Mouse (Mus musculus): ENCODE results near the gene Pnkp.
A peak's percentile ranks its signal among the peaks of the same experiment; 100 is the strongest.
"Not testable (repeated sequence)": the region's sequence is repeated elsewhere in the genome, so short reads cannot be mapped to it uniquely, and the experiment has no call there.

Gene Pnkp

DNA sequence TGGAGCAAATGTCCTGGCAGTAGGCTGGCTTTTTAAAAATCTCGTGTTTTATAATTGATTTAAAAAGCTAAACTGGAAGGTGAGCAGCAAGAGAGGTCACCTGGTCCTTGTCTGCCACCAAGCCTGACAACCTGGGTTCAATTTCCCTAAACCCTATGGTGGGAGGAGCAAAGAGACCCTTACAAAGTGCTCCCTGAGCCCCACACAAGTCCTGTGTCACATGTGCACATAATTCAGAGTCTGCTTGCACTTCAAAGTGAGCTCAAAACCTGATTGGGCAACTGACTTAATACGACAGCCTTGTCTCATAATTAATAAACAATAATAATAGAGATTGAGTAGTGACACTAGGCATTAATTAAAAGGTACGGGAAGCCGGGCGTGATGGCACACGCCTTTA lies 13.7 kb downstream of the Pnkp start:
- no peak for DNase-seq

DNA sequence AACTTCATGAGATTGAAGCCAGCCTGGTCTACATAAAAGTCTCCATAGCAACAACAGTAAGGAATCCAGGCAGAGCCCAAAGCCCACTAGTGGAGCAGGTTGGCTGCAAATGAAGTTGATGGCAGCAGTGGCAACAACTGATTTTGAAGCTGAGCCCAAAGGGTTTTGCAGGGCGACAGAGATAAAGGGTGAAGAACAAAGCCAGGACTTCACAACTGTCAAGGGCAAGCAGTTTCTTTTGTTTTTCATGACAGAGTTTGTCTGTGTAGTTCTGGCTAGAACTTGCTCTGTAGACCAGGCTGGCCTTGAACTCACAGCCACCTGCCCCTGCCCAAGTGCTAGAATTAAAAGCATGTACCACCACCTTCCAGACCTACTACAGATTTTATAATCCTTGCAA lies 14.2 kb downstream of the Pnkp start:
- DNase-seq, result no peak

DNA sequence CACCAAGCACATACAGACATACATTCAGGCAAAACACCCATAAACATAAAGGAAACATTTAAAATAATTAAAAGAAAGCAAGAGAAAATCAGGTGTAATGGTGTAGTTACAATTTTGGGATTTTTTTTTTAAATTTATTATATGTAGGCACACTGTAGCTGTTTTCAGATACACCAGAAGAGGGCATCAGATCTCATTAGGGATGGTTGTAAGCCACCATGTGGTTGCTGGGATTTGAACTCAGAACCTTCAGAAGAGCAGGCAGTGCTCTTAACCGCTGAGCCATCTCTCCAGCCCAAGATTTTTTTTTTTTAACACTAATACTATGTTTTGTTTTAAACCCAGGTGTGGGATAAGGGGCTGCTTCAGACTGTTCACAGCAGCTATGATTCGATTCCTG lies 14.8 kb downstream of the Pnkp start:
- not testable (repeated sequence) for DNase-seq

DNA sequence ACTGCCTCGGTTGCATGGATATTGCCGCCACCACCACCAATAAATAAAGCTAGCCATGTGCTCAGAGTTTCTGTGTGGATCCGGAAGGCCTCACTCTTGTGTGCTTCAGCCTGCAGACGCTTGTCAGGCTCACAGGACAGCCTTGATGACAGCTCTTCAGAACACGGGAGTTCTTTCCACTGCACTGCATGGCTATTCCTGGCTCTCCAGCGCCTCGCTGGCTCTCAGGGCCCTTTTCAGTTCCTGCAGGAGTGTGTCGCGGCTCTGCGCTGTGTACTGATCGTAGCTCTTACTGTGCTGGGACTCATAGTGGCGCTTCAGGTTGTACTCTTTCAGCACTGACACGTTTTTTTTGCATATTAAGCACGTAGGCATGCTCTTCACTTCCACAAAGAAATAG lies 20.9 kb downstream of the Pnkp start:
- no peak for DNase-seq

DNA sequence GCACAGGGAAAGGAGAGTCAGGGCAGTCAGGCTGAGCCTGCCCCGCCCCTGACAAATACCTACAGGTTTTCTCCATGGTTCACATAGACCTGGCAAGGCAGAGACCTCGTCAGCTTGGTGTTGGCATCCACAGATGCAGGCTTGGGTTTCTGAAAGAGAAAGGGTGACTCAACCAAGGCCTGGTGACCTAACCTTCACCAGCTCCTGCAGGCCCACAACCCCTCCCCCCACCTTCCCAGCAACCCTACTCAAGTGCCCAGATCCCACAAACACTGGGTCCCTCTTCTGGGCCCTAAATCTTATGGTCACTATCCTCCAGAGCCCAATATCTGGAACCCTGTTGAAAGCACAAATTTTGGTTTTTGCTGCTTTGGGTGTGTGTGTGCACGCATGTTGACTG lies 26.1 kb downstream of the Pnkp start:
- no peak for DNase-seq

DNA sequence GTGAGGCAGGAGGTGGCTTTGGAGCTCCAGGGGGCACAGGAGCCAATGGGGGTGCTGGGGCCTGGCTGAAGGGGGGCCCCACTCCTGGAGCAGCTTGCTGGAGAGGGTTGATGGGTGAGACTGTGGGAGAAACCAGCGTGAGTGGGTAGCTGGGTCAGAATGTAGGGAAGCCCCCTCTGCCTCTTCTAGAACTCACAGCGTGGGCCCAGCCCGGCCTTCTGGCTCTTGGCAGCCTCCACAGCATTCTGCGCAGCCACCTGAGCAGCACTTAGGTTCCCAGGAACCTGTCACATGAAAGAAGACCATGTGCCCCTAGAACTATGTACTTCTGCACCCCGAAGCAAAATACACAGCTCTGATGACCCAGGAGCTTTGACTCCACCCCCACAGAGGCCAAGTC lies 27.7 kb downstream of the Pnkp start:
- no peak for DNase-seq

DNA sequence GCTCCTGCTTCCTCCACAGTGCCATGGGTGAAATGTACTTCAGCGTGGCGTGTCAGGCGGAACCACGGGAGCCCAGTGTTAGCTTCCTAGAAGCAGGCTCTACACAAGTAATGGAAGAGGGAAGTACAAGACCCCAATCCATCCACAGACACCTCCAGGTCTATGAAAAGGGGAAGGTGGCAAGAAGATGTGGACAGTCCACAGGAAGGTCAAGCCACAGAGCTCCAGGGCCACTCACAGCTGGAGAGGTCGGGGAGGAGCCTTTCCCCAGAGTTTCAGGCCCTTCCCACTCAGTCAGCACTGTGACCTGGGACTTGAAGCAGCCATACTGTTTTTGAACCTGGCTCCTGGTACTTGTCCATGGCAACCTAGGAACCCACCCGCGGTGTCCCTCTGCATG lies 30.0 kb downstream of the Pnkp start:
- no peak for DNase-seq

DNA sequence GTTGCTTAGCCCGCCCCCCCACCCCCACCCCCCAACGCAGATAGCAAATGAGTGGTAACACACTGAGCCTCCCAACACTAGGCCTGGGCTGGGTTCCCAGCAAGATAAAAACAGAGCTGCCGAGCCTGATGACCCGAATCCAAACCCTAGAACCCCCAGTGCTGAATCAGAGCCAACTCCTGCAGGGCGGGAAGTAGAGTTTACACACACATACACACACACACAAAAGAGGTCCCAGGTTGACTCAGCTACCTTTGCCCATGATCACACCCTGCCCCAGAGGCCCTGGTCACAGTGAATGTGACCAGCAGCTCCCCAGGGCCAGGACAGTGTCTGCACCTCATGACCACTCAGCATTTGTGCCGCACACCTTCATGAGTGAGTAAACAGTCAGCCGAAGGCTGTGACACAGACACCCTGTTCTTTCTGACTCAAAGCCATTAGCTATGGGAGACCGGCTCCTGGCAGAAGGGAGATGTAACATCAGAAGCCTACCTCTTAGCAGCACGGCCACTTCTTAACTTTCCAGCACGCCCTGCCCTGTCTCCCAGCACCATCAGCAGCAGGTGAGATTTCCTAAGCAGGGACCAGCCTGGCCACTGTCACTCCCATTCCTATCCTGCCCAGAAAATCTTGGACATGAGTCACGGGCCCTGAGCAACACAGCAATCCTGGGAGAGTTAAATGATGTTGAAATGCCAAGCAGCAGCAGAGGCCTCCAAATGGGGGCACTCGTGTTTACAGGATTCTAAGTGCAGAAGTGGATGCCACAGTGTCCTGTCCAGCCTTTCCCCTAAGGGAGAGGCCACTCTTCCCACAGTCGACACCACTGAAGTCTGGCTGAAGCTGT lies 31.5 kb downstream of the Pnkp start:
- no peak for DNase-seq

DNA sequence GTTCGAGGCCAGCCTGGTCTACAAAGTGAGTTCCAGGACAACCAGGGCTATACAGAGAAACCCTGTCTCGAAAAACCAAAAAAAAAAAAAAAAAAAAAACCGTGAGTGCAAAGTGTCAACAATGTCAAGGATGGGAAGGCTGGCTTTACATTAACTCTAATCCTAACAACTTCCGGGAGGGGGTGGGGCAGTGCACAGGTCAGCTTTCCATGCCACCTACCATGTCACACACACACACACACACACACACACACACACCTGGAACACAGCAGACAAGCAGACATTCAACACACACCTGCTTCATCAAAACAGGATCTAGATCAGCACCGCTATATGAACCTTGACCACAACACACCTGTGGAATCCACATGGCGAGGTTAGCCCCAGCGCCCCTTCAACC lies 33.2 kb downstream of the Pnkp start:
- DNase-seq, result no peak

DNA sequence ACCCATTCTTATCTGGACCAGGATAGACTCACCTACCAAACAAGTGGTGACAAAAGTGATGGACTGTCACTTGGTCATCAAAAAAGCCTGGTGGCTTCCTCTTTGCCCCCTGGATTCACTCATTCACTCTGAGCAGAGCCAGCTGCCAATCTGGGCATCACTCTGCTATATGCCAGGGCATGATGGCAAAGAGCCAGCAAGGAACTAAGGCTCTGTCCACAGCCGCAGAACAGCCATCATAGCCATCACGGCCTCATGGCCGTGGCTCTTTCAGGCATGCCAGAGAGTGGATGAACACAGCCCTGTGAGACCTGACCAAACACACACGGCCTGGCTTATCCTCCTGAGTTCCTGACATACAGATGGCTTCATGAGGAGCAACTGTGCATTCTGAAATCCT lies 33.8 kb downstream of the Pnkp start:
- no peak for DNase-seq

DNA sequence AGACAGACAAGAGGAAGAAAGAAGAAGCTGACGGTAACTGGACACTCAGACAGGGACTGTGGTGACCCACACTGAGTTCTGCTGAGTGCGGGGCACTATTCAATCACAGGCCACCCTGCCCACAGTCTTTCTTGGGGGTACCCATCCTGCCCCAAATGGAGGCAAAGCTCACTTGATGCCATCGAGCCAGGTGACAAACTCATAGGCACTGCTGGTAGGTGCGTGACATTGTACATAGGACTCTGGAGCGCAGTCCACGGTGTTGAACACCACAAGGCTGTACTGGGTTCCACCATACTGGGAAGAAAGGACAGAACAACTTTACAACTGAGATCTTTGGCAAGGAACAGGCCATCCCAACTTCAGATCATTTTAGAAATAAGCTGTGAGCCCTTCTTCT lies 34.7 kb downstream of the Pnkp start:
- DNase-seq, result no peak

DNA sequence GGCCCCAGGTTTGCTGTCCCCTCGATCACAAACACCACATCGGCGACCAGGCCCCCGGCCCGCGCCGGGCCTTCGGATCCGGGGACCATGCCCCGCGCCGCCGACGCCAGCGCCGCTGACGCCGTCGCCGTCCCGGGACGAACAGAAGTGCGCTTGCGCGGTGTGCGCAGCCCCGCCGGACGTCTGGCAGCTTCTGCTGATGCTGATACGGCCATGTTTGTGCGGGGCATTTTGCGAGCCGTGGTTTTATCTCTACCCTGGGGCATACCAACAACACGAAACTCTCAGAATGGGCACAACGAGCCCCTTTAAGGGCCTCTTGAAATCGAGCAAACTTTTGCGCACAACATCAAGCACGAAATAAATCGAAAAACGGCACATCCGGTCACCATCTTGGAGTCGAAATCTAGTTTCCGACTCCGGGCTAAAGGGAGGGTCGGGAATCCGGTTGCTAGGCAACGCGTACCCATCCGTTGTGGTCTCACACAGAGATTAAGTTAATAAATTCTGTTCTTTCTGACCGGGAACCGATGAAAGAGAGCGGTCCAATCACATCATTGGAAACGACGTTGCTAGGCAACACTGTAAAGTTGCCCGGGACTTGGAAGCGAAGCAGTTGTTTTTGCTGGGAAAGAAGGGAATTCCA lies 35.5 kb downstream of the Pnkp start, which contains the start of gene Med25:
TSS of gene Med25 (minus strand) at position 437 of the 646 bp plus-strand sequence.
- peak; percentile 86 to 91 for DNase-seq

DNA sequence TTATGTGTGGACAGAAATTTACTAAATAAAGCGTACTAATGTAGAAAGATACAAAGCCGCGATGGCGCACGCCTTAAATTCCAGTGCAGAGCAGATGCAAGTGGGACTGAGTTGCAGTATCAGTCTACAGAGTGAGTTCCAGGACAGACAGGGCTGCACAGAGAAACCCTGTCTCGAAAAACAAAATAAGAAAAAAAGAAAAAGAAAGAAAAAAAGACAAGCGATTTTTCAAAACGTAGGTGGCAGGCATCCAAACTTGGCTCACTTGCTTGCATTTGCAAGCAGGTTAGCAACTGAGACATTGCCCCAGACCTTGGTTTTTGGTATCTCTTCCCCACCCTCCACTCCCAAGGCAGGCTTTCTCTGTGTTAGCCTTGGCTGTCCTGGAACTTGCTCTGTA lies 36.3 kb downstream of the Pnkp start:
- DNase-seq, result no peak

DNA sequence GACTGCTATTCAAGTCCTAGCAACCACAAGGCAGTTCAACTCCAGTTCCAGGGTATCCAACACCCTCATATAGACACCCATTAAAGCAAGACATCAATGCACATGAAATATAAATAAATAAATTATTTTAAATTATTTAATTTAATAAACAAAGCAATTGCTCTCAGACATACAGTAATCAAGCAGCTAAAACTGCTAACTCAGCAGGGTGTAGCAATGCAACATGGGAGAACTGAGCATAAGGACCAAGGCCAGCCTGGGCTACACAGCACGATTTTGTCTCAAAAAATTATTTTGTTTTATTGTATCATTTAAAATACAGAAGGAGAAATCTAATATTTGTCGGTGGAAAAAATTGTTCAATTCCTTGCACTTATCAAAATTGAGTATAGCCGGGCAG lies 37.2 kb downstream of the Pnkp start:
- DNase-seq, result no peak

DNA sequence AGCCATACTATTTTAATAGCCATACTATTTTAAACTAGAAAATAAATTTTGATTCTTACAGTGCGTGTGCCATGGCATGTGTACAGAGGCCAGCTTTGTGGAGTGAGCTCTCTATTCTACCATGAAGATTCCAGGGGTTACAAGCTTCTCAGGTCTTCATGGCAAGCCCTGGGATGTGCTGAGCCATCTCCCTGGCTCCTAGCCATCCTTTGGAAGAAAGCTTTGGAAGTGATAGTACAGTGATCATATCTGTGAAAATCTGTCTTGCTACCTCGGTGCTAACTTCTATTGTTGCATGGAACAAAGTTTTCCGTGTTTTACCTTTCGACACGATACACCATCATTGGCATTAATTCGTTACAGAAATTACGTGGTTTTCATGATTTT lies 38.3 kb downstream of the Pnkp start:
- DNase-seq, result peak in 1 of 2 experiments; percentile 43

DNA sequence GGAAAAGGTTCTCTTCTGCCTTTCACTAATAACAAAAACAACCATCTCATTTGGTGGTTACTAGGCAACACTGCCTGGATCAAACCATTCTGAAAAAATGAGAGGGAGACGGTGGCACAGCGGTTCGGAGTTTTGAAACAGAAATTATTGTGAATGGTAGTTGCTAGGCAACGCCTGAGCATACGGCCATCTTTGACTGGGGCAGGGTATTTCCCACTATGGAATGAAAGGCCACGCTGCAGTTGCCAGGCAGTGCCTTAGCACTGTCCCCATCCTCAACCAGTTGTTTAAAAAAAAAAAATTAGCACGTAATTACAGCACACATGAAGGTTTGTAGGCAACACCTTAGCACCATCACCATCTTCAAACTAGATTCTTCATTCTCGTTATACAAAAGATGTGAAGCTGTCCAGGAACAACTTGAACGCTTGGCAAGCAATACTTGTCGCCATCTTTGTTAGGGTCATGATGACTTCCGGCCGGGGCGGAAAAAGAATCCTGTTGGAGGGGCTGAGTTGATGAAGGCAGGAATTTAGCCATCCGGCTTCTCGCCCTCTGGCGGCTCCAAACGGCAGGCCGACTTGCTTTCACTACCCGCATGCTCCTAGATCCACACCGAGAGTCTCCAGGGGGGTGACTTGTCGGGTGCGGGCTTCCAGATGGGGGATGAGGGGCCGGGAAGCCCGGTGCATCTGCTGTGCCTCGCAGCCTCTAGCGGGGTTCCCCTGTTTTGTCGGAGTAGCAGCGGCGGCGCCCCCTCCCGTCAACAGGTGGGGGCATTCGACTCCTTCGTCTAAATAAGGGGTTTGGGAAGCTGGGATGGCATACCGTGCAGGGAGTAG lies 38.9 kb downstream of the Pnkp start, which contains the start of gene Fuz:
TSS of gene Fuz (plus strand) at position 487 of the 842 bp plus-strand sequence.
- peak; percentile 91 to 95 for DNase-seq

DNA sequence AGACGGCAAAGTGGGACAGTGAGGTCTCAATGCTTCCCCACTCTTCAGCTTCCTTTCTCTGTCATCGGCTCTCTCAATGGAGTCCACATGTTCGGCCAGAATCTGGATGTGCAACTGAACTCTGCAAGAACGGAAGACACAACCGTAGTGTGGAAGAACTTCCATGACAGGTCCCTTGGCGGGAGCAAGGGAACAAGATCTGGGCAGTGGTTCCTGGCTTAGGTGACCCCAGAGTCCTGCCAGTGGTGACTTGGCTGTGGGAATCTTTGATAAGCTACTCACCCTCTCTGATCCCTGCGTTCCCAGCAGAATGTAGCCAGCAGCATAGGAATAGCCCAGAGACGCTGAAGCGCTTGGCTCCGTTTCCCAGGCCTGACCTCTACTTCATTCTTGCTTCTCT lies 39.6 kb downstream of the Pnkp start:
- no peak for DNase-seq

DNA sequence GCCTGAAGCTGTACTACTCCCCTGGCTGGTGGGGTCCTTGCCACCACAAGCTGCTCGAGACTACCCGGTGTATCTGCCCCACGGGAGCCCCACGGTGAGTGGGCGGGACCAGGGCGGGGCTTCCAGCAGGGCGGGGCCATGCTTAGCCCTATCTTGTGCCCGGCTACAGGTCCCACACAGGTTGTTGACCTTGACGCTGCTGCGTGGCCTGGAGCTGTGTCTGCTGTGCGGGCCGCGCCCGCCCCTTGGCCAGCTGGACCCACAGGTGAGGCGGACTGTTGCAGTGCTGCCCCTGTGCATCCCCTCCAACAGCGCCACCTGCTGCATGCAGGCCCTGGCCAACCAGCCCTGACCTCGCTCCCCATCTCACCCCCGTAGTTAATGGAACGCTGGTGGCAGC lies 41.7 kb downstream of the Pnkp start:
- peak in 1 of 2 experiments; percentile 31 for DNase-seq

DNA sequence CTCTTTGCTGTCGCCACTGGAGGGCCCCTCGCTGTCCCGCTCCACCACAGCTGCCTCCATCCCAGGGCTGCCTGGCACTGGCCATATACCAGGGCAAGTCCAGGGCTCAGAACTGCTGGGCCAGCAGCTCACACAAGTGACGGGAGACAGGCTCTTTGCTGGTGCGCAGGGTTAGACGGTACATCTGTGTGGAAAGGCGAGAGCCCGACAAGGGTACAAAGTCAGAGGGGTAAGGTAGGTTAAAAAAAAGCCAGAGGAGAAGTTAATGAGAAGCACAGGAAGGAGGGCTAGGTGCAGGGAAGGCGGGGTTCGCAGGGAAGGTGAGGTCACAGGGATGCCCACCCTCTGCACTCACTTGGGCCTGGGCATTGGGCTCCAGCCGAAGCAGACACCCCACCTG lies 43.7 kb downstream of the Pnkp start:
- DNase-seq, result no peak

DNA sequence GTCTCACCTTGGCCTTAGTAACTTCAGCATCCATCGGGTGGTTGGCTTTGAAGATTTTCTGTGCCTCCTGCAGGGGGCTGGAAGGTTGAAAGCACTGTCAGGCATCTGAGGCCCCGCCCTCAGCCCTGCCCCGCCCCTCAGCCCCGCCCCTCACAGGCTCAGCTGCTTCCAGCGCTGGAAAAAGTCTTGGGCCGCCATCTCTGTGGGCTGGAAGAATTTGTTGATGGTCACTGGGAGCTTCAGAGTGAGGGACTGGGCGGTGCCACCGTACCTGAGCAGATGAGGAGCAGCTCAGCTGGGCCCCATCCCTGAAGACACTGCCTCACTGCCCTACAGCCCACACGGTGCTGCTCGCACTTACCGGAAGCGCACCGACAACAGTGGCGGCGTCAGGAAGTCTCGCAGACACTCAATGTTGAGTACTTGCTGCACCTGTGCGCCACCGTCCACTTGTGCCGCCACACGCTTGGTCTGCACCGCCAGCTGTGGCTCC lies 44.3 kb downstream of the Pnkp start:
- DNase-seq, result no peak

DNA sequence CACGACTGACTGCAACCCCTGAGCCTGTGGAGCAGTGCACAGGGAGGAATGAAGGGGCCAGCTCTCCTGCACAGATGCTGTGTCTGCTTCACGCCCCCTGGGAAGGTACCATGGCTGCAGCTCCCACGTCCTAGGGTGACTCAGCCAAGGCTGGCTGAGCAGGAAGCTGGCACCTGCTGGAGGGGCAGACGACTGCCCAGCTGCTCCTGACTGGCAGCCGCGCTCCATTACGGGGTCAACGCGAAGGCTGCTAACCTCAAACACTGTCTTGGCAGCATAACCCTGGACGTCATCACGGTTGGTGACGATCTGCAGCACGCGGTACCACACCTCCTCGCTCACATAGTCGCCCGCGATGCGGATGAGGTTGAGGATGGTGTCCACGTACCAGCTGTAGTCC lies 48.5 kb downstream of the Pnkp start:
- no peak for DNase-seq

DNA sequence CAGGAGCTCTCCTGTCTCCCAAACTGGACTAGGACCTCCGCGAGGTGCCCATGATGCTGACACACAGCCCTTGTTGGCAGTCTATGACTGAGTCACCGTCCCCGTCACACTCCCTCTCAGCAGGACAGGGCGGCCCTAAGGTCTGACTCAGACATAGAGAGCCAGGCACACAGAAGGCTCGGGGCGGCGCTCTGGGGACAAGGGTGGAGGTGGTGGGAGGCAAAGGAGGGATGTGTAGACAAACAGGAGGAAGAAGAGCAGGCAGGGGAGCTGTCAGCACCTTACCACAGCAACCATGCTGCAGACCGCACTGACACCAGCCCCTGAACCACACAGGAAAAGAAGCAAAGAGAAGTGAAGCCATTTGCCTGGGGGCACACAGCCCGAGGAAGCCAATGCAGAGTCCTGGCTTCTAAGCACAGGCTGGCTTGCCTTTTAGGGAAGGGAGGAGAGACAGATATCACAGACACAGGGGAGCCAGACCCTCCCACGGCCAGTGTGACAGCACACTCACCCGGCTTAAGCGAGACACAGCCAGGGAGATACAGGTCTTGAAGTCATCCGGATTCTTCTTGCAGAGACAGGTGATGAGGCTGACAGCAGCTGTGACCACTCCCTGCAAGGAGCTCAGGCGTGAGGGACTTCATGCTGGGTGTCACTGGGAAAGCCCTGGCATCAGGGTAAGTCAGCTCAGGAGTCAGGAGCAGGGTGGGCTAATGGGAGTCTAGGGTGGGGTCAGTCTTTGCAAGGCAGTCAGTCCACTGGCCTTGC lies 52.0 kb downstream of the Pnkp start:
- peak in 1 of 2 experiments; percentile 51 for DNase-seq
